Mouse (Mus musculus): Measurements from ENCODE around the gene E4f1. TPM values are rescaled to one million over a fixed set of nuclear protein-coding genes. Genes with fewer than 3 reads are reported as not detected.
A peak's percentile ranks its signal among the peaks of the same experiment; 100 is the strongest.

The E4f1 gene
- total and polyA plus RNA-seq, 3 experiments: 17.4 to 37.2 (median 19.7) TPM

DNA sequence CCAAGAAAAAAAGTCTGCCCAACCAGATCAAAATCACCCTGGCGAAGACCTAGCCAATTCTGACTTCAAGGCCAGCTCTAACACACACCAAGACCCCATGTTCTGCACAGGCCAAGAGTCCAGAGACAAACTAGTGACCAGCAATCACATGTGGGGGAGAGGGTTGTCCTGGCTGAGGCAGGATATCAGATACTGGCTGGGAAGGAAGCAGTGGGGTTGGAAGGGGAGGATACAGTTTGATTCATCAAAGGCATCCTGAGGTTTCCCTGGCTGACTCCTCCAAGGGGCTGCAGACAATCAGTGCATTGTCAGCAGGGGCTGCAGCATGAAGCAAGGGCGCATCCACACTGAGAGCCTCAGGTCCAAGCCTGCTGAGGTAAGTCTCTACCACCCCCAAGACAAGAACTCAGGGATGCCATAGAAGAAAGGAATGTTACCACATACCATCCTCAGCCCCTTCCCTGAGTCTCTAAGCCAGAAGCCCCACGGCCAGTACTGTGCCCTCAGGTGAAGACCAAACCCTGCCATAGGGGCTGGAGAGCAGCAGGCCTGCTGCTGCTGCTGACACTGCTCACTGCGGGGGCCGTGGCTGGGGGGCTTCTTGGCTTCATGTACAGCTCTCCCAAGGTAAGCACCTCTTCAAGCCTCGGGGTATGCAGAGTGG, 3.6 kb upstream of the E4f1 start, which contains the start of gene Bricd5:
Bricd5 (plus strand) TSS at position 273 of the 664 bp plus-strand sequence.
- Histone ChIP-seq H3K9me3 (replicated peaks) (no peaks in the 10 kb centered on the region), H3K27me3 (ENCODE audit: insufficient read depth, low read length) (no peaks in the 10 kb centered on the region), H3K4me1 (ENCODE audit: insufficient read depth, low read depth, low read length) (peaks cover 70% of the 10 kb centered on the region), H3K36me3 (replicated peaks) (peaks cover 74% of the 10 kb centered on the region), H3K4me3 (ENCODE audit: low read depth, low read length) (peak within 1 kb of the TSS; percentile 100)
- ATAC-seq (ENCODE audit: extremely low read depth, insufficient number of reproducible peaks, low FRiP score, poor library complexity, severe bottlenecking) (no peak), DNase-seq (ENCODE audit: low spot score) (no peak)
- TF ChIP-seq TAL1 (conservative IDR thresholded peaks at IDR 0.05; ENCODE audit: low read depth, low read length) (no peak), POLR2AphosphoS5 (IDR thresholded peaks at IDR 0.05; ENCODE audit: insufficient replicate concordance, low read depth, low read length) (0 out of 2 replicates have a peak, but pooled peaks have one; percentile 20), GATA2 (IDR thresholded peaks at IDR 0.05; ENCODE audit: borderline replicate concordance, low read depth, low read length) (no peak)

DNA sequence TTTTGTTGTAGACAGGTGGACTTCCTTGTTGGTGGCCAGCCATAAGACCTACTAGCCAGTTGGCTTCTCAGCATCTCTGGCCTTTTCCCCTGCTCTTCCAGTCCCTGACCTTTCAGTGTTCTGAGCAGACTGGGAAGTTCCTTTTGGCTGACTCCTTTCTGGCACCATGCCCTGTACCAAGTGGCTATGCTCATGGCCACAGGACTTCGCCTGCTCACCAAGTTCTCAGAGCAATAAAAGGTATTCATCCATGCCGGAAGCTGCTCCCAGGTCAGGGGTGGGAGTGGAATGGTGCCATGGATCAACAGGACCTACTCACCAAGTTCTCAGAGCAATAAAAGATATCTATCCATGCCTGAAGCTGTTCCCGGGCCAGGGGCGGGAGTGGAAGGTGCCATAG, 2.4 kb upstream of the E4f1 start:
- Histone ChIP-seq H3K27me3 (ENCODE audit: insufficient read depth, low read length) (no peaks in the 10 kb centered on the region), H3K4me3 (ENCODE audit: low read depth, low read length) (peak overlapping the region; percentile 100), H3K4me1 (ENCODE audit: insufficient read depth, low read depth, low read length) (peaks cover 64% of the 10 kb centered on the region), H3K36me3 (replicated peaks) (peaks cover 71% of the 10 kb centered on the region), H3K9me3 (replicated peaks) (no peaks in the 10 kb centered on the region)
- ATAC-seq (ENCODE audit: extremely low read depth, insufficient number of reproducible peaks, low FRiP score, poor library complexity, severe bottlenecking) (no peak), DNase-seq (ENCODE audit: low spot score) (no peak)
- no peak for TF ChIP-seq POLR2AphosphoS5 (IDR thresholded peaks at IDR 0.05; ENCODE audit: insufficient replicate concordance, low read depth, low read length)
- no peak for TF ChIP-seq TAL1 (conservative IDR thresholded peaks at IDR 0.05; ENCODE audit: low read depth, low read length)
- TF ChIP-seq CTCF (IDR thresholded peaks at IDR 0.05; ENCODE audit: low read depth, low read length): no peak
- no peak for TF ChIP-seq GATA2 (IDR thresholded peaks at IDR 0.05; ENCODE audit: borderline replicate concordance, low read depth, low read length)
- no peak for TF ChIP-seq GATA1 (IDR thresholded peaks at IDR 0.05; ENCODE audit: borderline replicate concordance, low read length)

DNA sequence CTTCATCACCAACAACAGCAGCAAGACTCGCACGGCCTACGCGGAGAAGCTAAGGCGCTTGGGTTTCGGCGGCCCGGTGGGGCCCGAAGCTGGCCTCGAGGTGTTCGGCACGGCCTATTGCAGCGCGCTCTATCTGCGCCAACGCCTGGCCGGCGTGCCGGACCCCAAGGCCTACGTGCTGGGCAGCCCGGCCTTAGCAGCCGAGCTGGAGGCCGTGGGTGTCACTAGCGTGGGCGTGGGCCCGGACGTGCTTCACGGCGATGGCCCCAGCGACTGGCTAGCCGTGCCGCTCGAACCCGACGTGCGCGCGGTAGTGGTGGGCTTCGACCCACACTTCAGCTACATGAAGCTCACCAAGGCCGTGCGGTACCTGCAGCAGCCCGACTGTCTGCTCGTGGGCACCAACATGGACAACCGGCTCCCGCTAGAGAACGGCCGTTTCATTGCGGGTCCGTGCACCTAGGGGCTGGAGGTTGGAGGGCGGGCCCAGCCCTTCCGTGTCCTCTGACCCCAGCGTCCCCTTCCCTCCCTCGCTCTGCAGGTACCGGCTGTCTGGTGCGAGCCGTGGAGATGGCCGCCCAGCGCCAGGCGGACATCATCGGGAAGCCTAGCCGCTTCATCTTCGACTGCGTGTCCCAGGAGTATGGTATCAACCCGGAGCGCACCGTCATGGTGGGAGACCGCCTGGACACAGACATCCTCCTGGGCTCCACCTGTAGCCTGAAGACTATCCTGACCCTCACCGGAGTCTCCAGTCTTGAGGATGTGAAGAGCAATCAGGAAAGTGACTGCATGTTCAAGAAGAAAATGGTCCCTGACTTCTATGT, 801 bp upstream of the E4f1 start:
- no peak for ATAC-seq (ENCODE audit: extremely low read depth, insufficient number of reproducible peaks, low FRiP score, poor library complexity, severe bottlenecking)
- no peaks in the 10 kb centered on the region for H3K27me3 ChIP-seq (ENCODE audit: insufficient read depth, low read length)
- TF ChIP-seq CTCF (IDR thresholded peaks at IDR 0.05; ENCODE audit: low read depth, low read length) (no peak), POLR2AphosphoS5 (IDR thresholded peaks at IDR 0.05; ENCODE audit: insufficient replicate concordance, low read depth, low read length) (no peak), GATA1 (IDR thresholded peaks at IDR 0.05; ENCODE audit: borderline replicate concordance, low read length) (no peak), TAL1 (conservative IDR thresholded peaks at IDR 0.05; ENCODE audit: low read depth, low read length) (no peak), GATA2 (IDR thresholded peaks at IDR 0.05; ENCODE audit: borderline replicate concordance, low read depth, low read length) (no peak)
- H3K4me3 ChIP-seq (ENCODE audit: low read depth, low read length): peak overlapping the region; percentile 100
- no peaks in the 10 kb centered on the region for H3K9me3 ChIP-seq (replicated peaks)
- no peak for DNase-seq (ENCODE audit: low spot score)
- peaks cover 67% of the 10 kb centered on the region for H3K36me3 ChIP-seq (replicated peaks)
- peaks cover 49% of the 10 kb centered on the region for H3K4me1 ChIP-seq (ENCODE audit: insufficient read depth, low read depth, low read length)

DNA sequence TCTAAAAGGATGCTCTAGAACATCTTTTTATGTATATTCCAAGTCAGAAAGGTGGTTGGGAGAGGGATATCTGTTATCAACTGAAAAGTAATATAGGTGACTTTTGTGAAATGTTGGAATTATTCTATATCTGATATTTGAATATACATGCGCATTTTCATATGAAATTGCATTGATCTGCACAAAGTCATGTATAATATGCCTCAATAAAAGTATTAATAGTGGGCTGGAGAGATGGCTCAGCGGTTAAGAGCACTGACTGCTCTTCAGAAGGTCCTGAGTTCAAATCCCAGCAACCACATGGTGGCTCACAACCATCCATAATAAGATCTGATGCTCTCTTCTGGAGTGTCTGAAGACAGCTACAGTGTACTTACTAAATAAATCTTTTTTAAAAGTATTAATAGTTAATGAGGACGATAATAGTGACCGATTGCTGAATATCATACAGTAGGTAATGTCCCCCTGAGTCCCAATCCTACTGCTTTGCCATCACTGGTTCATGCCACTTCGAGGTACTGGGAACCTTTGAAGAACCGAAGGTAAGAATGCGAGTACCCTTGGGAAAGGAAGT, 690 bp downstream of the E4f1 start:
- ATAC-seq (ENCODE audit: extremely low read depth, insufficient number of reproducible peaks, low FRiP score, poor library complexity, severe bottlenecking) (no peak), DNase-seq (ENCODE audit: low spot score) (no peak)
- H3K4me1 ChIP-seq (ENCODE audit: insufficient read depth, low read depth, low read length): peaks cover 38% of the 10 kb centered on the region
- H3K27me3 ChIP-seq (ENCODE audit: insufficient read depth, low read length): no peaks in the 10 kb centered on the region
- H3K9me3 ChIP-seq (replicated peaks): no peaks in the 10 kb centered on the region
- H3K36me3 ChIP-seq (replicated peaks): peaks cover 63% of the 10 kb centered on the region
- no peak for TF ChIP-seq TAL1 (conservative IDR thresholded peaks at IDR 0.05; ENCODE audit: low read depth, low read length)
- no peak for TF ChIP-seq GATA2 (IDR thresholded peaks at IDR 0.05; ENCODE audit: borderline replicate concordance, low read depth, low read length)
- no peak for TF ChIP-seq POLR2AphosphoS5 (IDR thresholded peaks at IDR 0.05; ENCODE audit: insufficient replicate concordance, low read depth, low read length)
- no peak for TF ChIP-seq CTCF (IDR thresholded peaks at IDR 0.05; ENCODE audit: low read depth, low read length)
- no peak for TF ChIP-seq GATA1 (IDR thresholded peaks at IDR 0.05; ENCODE audit: borderline replicate concordance, low read length)
- H3K4me3 ChIP-seq (ENCODE audit: low read depth, low read length): peak overlapping the region; percentile 100

DNA sequence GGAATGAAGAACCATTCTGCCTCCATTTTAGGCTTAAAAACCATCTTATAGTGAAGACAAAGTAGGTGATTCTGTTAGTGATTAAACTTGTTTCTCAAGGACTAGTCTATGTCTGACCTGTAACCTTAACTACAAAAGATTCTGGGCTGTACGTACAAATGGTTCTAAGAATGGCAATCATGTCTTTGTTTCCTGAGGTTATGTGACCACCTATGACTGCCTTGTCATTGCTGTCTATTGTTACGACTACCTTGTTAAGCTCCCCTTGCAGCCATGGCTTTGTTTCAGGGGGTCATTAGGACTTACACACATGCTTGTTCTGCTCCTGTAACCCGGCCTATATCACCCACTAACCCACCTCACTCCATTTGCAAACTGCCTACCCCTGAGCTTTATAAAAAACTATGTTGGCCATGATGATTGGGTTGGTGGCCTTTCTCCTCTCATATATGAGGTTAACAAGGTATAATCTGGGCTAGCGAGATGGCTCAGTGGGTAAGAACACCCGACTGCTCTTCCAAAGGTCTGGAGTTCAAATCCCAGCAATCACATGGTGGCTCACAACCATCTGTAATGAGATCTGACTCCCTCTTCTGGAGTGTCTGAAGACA, 1.4 kb downstream of the E4f1 start:
- Histone ChIP-seq H3K36me3 (replicated peaks) (peaks cover 56% of the 10 kb centered on the region), H3K9me3 (replicated peaks) (no peaks in the 10 kb centered on the region), H3K4me1 (ENCODE audit: insufficient read depth, low read depth, low read length) (peaks cover 36% of the 10 kb centered on the region), H3K27me3 (ENCODE audit: insufficient read depth, low read length) (no peaks in the 10 kb centered on the region), H3K4me3 (ENCODE audit: low read depth, low read length) (no peak overlapping the region)
- ATAC-seq (ENCODE audit: extremely low read depth, insufficient number of reproducible peaks, low FRiP score, poor library complexity, severe bottlenecking) (no peak), DNase-seq (ENCODE audit: low spot score) (no peak)
- TF ChIP-seq POLR2AphosphoS5 (IDR thresholded peaks at IDR 0.05; ENCODE audit: insufficient replicate concordance, low read depth, low read length): no peak
- no peak for TF ChIP-seq CTCF (IDR thresholded peaks at IDR 0.05; ENCODE audit: low read depth, low read length)
